Mouse (Mus musculus): ENCODE data around the gene Upk1a. TPM values are rescaled to one million over a fixed set of nuclear protein-coding genes. Genes with fewer than 3 reads are reported as not detected.

The Upk1a gene
- total and polyA plus RNA-seq, 3 experiments, result 0.54 to 1.6 TPM; not detected in 1

DNA sequence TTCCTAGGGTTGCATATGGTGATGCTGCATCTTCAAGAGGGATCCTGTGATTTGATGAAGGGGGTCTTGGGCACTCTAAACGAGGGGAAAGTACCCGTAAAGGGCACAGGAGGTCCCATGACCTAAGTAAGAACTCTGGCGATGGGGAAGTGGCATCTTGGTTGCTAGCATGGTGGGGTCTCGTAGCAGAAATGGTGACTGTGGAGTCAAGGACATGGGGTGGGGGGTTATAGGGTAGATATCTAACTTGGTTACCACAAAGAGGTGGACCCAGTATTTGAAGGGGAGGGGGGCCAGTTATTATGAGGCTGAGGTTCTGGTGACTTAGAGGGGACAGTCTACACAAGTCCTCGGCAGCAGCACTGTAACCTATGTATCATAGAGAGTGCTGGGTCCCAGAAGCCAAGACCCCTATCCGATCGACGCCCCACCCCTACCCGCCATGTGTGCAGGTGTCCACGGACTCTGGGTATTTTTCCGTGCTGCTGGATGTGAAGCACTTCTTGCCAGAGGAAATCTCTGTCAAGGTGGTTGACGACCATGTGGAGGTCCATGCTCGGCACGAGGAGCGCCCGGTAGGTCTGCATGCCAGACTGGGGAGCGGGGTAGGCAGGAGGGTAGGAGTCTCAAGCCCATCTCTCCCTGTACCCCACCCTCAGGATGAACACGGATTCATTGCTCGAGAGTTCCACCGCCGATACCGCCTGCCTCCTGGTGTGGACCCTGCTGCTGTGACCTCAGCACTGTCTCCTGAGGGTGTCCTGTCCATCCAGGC lies 58.6 kb downstream of the Upk1a start:
- TF ChIP-seq POLR2AphosphoS5 (IDR thresholded peaks at IDR 0.05; ENCODE audit: borderline replicate concordance, low read depth, low read length) (no peak), MAZ (IDR thresholded peaks at IDR 0.05; ENCODE audit: low read depth, low read length) (no peak), ZKSCAN1 (IDR thresholded peaks at IDR 0.05; ENCODE audit: low read depth, low read length) (no peak), CTCF (IDR thresholded peaks at IDR 0.05 in 2 of 3, conservative IDR thresholded peaks at IDR 0.05 in 1 of 3; ENCODE audit: control insufficient read depth in 1 of 3, insufficient read depth in 1 of 3, low read depth in 2 of 3, low read length in 3 of 3, poor library complexity in 1 of 3, severe bottlenecking in 1 of 3) (no peak), NRF1 (IDR thresholded peaks at IDR 0.05; ENCODE audit: insufficient read depth, low read depth, low read length, poor library complexity, severe bottlenecking) (no peak)
- Histone ChIP-seq H3K27me3 (ENCODE audit: control insufficient read depth in 1 of 2, insufficient read depth in 2 of 2, low read length in 2 of 2) (no peaks in the 10 kb centered on the region), H3K9ac (ENCODE audit: control insufficient read depth, low read depth, low read length, poor library complexity, severe bottlenecking) (peak overlapping the region; percentile 84), H3K4me3 (ENCODE audit: control insufficient read depth in 1 of 2, insufficient read depth in 1 of 2, low read depth in 2 of 2, low read length in 2 of 2) (peak overlapping the region in 1 of 2 experiments; percentile 64; a peak in 2 of 4 replicates), H3K9me3 (replicated peaks; ENCODE audit: insufficient read depth, low read length) (no peaks in the 10 kb centered on the region), H3K4me1 (ENCODE audit: control insufficient read depth in 1 of 2, insufficient read depth in 2 of 2, low read length in 2 of 2) (peaks cover 0 to 11% of the 10 kb centered on the region in 2 experiments; a peak in 2 of 4 replicates), H3K36me3 (ENCODE audit: control insufficient read depth in 1 of 2, insufficient read depth in 2 of 2, low read length in 2 of 2) (peaks cover 0 to 10% of the 10 kb centered on the region in 2 experiments; a peak in 2 of 4 replicates), H3K27ac (ENCODE audit: control insufficient read depth, low read depth, low read length) (no peak overlapping the region), H3K79me2 (ENCODE audit: control insufficient read depth, insufficient read depth, low read length, poor library complexity) (peaks cover 11% of the 10 kb centered on the region)
- DNase-seq (ENCODE audit: low read depth, low spot score), result no peak

Other genes with a start within 250 kb of the Upk1a start
Only the 30 nearest of the 32 such genes appear.
- 2.8 and 3.9 TPM in 2 replicates for gene Tyrobp, start 199.1 kb downstream of the Upk1a start, total RNA-seq (2012; rRNA removed)
- 10 to 100 TPM in 1 of 2 experiments, not detected in 1; 13.6 TPM for gene Tyrobp, start 199.1 kb downstream of the Upk1a start, polyA plus RNA-seq (2012; ENCODE audit: insufficient read depth in 1 of 2, insufficient read length in 2 of 2, low read depth in 1 of 2, low replicate concordance in 2 of 2, missing spikeins in 1 of 2)
- gene Hcst, start 193.0 kb downstream of the Upk1a start, total RNA-seq (2012; rRNA removed), result 7.1 and 15.5 TPM in 2 replicates
- gene Hcst, start 193.0 kb downstream of the Upk1a start, polyA plus RNA-seq (2012; ENCODE audit: insufficient read depth in 1 of 2, insufficient read length in 2 of 2, low read depth in 1 of 2, low replicate concordance in 2 of 2, missing spikeins in 1 of 2), result 10 to 100 TPM in 1 of 2 experiments, not detected in 1; 28.1 TPM
- gene Nfkbid, start 191.1 kb downstream of the Upk1a start, total RNA-seq (2012; rRNA removed), result 6.2 and 7.0 TPM in 2 replicates
- gene Nfkbid, start 191.1 kb downstream of the Upk1a start, polyA plus RNA-seq (2012; ENCODE audit: insufficient read depth in 1 of 2, insufficient read length in 2 of 2, low read depth in 1 of 2, low replicate concordance in 2 of 2, missing spikeins in 1 of 2), result 10 to 100 TPM in 1 of 2 experiments, not detected in 1; 16.7 TPM
- gene Aplp1, start 167.3 kb downstream of the Upk1a start, total RNA-seq (2012; rRNA removed), result 1.5 and 1.9 TPM in 2 replicates
- gene Aplp1, start 167.3 kb downstream of the Upk1a start, polyA plus RNA-seq (2012; ENCODE audit: insufficient read depth in 1 of 2, insufficient read length in 2 of 2, low read depth in 1 of 2, low replicate concordance in 2 of 2, missing spikeins in 1 of 2), result 1 to 10 TPM in 1 of 2 experiments, not detected in 1; 7.1 TPM
- gene Kirrel2, start 155.2 kb downstream of the Upk1a start, total RNA-seq (2012; rRNA removed), result not detected in 2 replicates
- gene Kirrel2, start 155.2 kb downstream of the Upk1a start, polyA plus RNA-seq (2012; ENCODE audit: insufficient read depth in 1 of 2, insufficient read length in 2 of 2, low read depth in 1 of 2, low replicate concordance in 2 of 2, missing spikeins in 1 of 2), result not detected
- 1.3 and 2.3 TPM in 2 replicates for gene Nphs1, start 154.5 kb downstream of the Upk1a start, total RNA-seq (2012; rRNA removed)
- gene Nphs1, start 154.5 kb downstream of the Upk1a start, polyA plus RNA-seq (2012; ENCODE audit: insufficient read depth in 1 of 2, insufficient read length in 2 of 2, low read depth in 1 of 2, low replicate concordance in 2 of 2, missing spikeins in 1 of 2), result 1 to 10 TPM in 1 of 2 experiments, not detected in 1; 1.2 TPM
- not detected in 2 replicates for gene Prodh2, start 119.2 kb downstream of the Upk1a start, total RNA-seq (2012; rRNA removed)
- gene Prodh2, start 119.2 kb downstream of the Upk1a start, polyA plus RNA-seq (2012; ENCODE audit: insufficient read depth in 1 of 2, insufficient read length in 2 of 2, low read depth in 1 of 2, low replicate concordance in 2 of 2, missing spikeins in 1 of 2), result not detected
- gene Arhgap33, start 77.8 kb downstream of the Upk1a start, total RNA-seq (2012; rRNA removed), result 1.8 and 2.4 TPM in 2 replicates
- gene Arhgap33, start 77.8 kb downstream of the Upk1a start, polyA plus RNA-seq (2012; ENCODE audit: insufficient read depth in 1 of 2, insufficient read length in 2 of 2, low read depth in 1 of 2, low replicate concordance in 2 of 2, missing spikeins in 1 of 2), result 10 to 100 TPM in 1 of 2 experiments, not detected in 1; 22.3 TPM
- gene Hspb6, start 60.7 kb downstream of the Upk1a start, total RNA-seq (2012; rRNA removed), result 1.2 and 1.5 TPM in 2 replicates
- gene Hspb6, start 60.7 kb downstream of the Upk1a start, polyA plus RNA-seq (2012; ENCODE audit: insufficient read depth in 1 of 2, insufficient read length in 2 of 2, low read depth in 1 of 2, low replicate concordance in 2 of 2, missing spikeins in 1 of 2), result 10 to 100 TPM in 1 of 2 experiments, not detected in 1; 12.4 TPM
- gene Proser3, start 60.5 kb downstream of the Upk1a start, total RNA-seq (2012; rRNA removed), result 2.3 and 2.4 TPM in 2 replicates
- 1 to 10 TPM in 1 of 2 experiments, not detected in 1; 8.9 TPM for gene Proser3, start 60.5 kb downstream of the Upk1a start, polyA plus RNA-seq (2012; ENCODE audit: insufficient read depth in 1 of 2, insufficient read length in 2 of 2, low read depth in 1 of 2, low replicate concordance in 2 of 2, missing spikeins in 1 of 2)
- gene Lin37, start 53.0 kb downstream of the Upk1a start, total RNA-seq (2012; rRNA removed), result 10.9 and 12.0 TPM in 2 replicates
- gene Lin37, start 53.0 kb downstream of the Upk1a start, polyA plus RNA-seq (2012; ENCODE audit: insufficient read depth in 1 of 2, insufficient read length in 2 of 2, low read depth in 1 of 2, low replicate concordance in 2 of 2, missing spikeins in 1 of 2), result 10 to 100 TPM in 1 of 2 experiments, not detected in 1; 49.8 TPM
- gene U2af1l4, start 49.5 kb downstream of the Upk1a start, total RNA-seq (2012; rRNA removed), result 67.2 and 74.2 TPM in 2 replicates
- gene U2af1l4, start 49.5 kb downstream of the Upk1a start, polyA plus RNA-seq (2012; ENCODE audit: insufficient read depth in 1 of 2, insufficient read length in 2 of 2, low read depth in 1 of 2, low replicate concordance in 2 of 2, missing spikeins in 1 of 2), result 10 to 100 TPM in 1 of 2 experiments, not detected in 1; 72.5 TPM
- 1.4 and 1.9 TPM in 2 replicates for gene Gm49396, start 49.5 kb downstream of the Upk1a start, total RNA-seq (2012; rRNA removed)
- 1 to 10 TPM in 1 of 2 experiments, not detected in 1; 4.2 TPM for gene Gm49396, start 49.5 kb downstream of the Upk1a start, polyA plus RNA-seq (2012; ENCODE audit: insufficient read depth in 1 of 2, insufficient read length in 2 of 2, low read depth in 1 of 2, low replicate concordance in 2 of 2, missing spikeins in 1 of 2)
- 43.0 and 60.8 TPM in 2 replicates for gene Psenen, start 49.2 kb downstream of the Upk1a start, total RNA-seq (2012; rRNA removed)
- gene Psenen, start 49.2 kb downstream of the Upk1a start, polyA plus RNA-seq (2012; ENCODE audit: insufficient read depth in 1 of 2, insufficient read length in 2 of 2, low read depth in 1 of 2, low replicate concordance in 2 of 2, missing spikeins in 1 of 2), result 100 to 1,000 TPM in 1 of 2 experiments, not detected in 1; 157 TPM
- 1.3 and 1.7 TPM in 2 replicates for gene Igflr1, start 47.4 kb downstream of the Upk1a start, total RNA-seq (2012; rRNA removed)
- gene Igflr1, start 47.4 kb downstream of the Upk1a start, polyA plus RNA-seq (2012; ENCODE audit: insufficient read depth in 1 of 2, insufficient read length in 2 of 2, low read depth in 1 of 2, low replicate concordance in 2 of 2, missing spikeins in 1 of 2), result 1 to 10 TPM in 1 of 2 experiments, not detected in 1; 3.1 TPM
- gene Kmt2b, start 24.1 kb downstream of the Upk1a start, total RNA-seq (2012; rRNA removed), result 13.2 and 15.6 TPM in 2 replicates
- 10 to 100 TPM in 1 of 2 experiments, not detected in 1; 48.2 TPM for gene Kmt2b, start 24.1 kb downstream of the Upk1a start, polyA plus RNA-seq (2012; ENCODE audit: insufficient read depth in 1 of 2, insufficient read length in 2 of 2, low read depth in 1 of 2, low replicate concordance in 2 of 2, missing spikeins in 1 of 2)
- 20.1 and 25.9 TPM in 2 replicates for gene Zbtb32, start 13.9 kb downstream of the Upk1a start, total RNA-seq (2012; rRNA removed)
- gene Zbtb32, start 13.9 kb downstream of the Upk1a start, polyA plus RNA-seq (2012; ENCODE audit: insufficient read depth in 1 of 2, insufficient read length in 2 of 2, low read depth in 1 of 2, low replicate concordance in 2 of 2, missing spikeins in 1 of 2), result 10 to 100 TPM in 1 of 2 experiments, not detected in 1; 32.8 TPM
- 566 and 611 TPM in 2 replicates for gene Cox6b1, start 13.3 kb upstream of the Upk1a start, total RNA-seq (2012; rRNA removed)
- gene Cox6b1, start 13.3 kb upstream of the Upk1a start, polyA plus RNA-seq (2012; ENCODE audit: insufficient read depth in 1 of 2, insufficient read length in 2 of 2, low read depth in 1 of 2, low replicate concordance in 2 of 2, missing spikeins in 1 of 2), result 100 to 1,000 TPM in 1 of 2 experiments, not detected in 1; 799 TPM
- 0.15 TPM in 1 of 2 replicates, not detected in the other for gene Etv2, start 23.0 kb upstream of the Upk1a start, total RNA-seq (2012; rRNA removed)
- gene Etv2, start 23.0 kb upstream of the Upk1a start, polyA plus RNA-seq (2012; ENCODE audit: insufficient read depth in 1 of 2, insufficient read length in 2 of 2, low read depth in 1 of 2, low replicate concordance in 2 of 2, missing spikeins in 1 of 2), result not detected
- 103 and 124 TPM in 2 replicates for gene Rbm42, start 37.5 kb upstream of the Upk1a start, total RNA-seq (2012; rRNA removed)
- gene Rbm42, start 37.5 kb upstream of the Upk1a start, polyA plus RNA-seq (2012; ENCODE audit: insufficient read depth in 1 of 2, insufficient read length in 2 of 2, low read depth in 1 of 2, low replicate concordance in 2 of 2, missing spikeins in 1 of 2), result 100 to 1,000 TPM in 1 of 2 experiments, not detected in 1; 129 TPM
- gene Haus5, start 52.1 kb upstream of the Upk1a start, total RNA-seq (2012; rRNA removed), result 34.3 and 35.0 TPM in 2 replicates
- 10 to 100 TPM in 1 of 2 experiments, not detected in 1; 55.9 TPM for gene Haus5, start 52.1 kb upstream of the Upk1a start, polyA plus RNA-seq (2012; ENCODE audit: insufficient read depth in 1 of 2, insufficient read length in 2 of 2, low read depth in 1 of 2, low replicate concordance in 2 of 2, missing spikeins in 1 of 2)
- not detected in 2 replicates for gene Pmis2, start 58.8 kb upstream of the Upk1a start, total RNA-seq (2012; rRNA removed)
- not detected for gene Pmis2, start 58.8 kb upstream of the Upk1a start, polyA plus RNA-seq (2012; ENCODE audit: insufficient read depth in 1 of 2, insufficient read length in 2 of 2, low read depth in 1 of 2, low replicate concordance in 2 of 2, missing spikeins in 1 of 2)
- gene 2200002J24Rik, start 86.1 kb upstream of the Upk1a start, total RNA-seq (2012; rRNA removed), result 0.52 TPM in 1 of 2 replicates, not detected in the other
- 1 to 10 TPM in 1 of 2 experiments, not detected in 1; 1.2 TPM for gene 2200002J24Rik, start 86.1 kb upstream of the Upk1a start, polyA plus RNA-seq (2012; ENCODE audit: insufficient read depth in 1 of 2, insufficient read length in 2 of 2, low read depth in 1 of 2, low replicate concordance in 2 of 2, missing spikeins in 1 of 2)
- gene Atp4a, start 99.4 kb upstream of the Upk1a start, total RNA-seq (2012; rRNA removed), result 2.7 and 3.0 TPM in 2 replicates
- gene Atp4a, start 99.4 kb upstream of the Upk1a start, polyA plus RNA-seq (2012; ENCODE audit: insufficient read depth in 1 of 2, insufficient read length in 2 of 2, low read depth in 1 of 2, low replicate concordance in 2 of 2, missing spikeins in 1 of 2), result 1 to 10 TPM in 1 of 2 experiments, not detected in 1; 1.5 TPM
- gene Tmem147, start 116.7 kb upstream of the Upk1a start, total RNA-seq (2012; rRNA removed), result 218 and 266 TPM in 2 replicates
- gene Tmem147, start 116.7 kb upstream of the Upk1a start, polyA plus RNA-seq (2012; ENCODE audit: insufficient read depth in 1 of 2, insufficient read length in 2 of 2, low read depth in 1 of 2, low replicate concordance in 2 of 2, missing spikeins in 1 of 2), result 100 to 1,000 TPM; 307 to 324 TPM
- not detected in 2 replicates for gene Gapdhs, start 130.8 kb upstream of the Upk1a start, total RNA-seq (2012; rRNA removed)
- under 1 TPM in 1 of 2 experiments, not detected in 1; 0.49 TPM for gene Gapdhs, start 130.8 kb upstream of the Upk1a start, polyA plus RNA-seq (2012; ENCODE audit: insufficient read depth in 1 of 2, insufficient read length in 2 of 2, low read depth in 1 of 2, low replicate concordance in 2 of 2, missing spikeins in 1 of 2)
- gene Sbsn, start 138.6 kb upstream of the Upk1a start, total RNA-seq (2012; rRNA removed), result 1.2 TPM in 1 of 2 replicates, not detected in the other
- under 1 TPM in 1 of 2 experiments, not detected in 1; 0.17 TPM for gene Sbsn, start 138.6 kb upstream of the Upk1a start, polyA plus RNA-seq (2012; ENCODE audit: insufficient read depth in 1 of 2, insufficient read length in 2 of 2, low read depth in 1 of 2, low replicate concordance in 2 of 2, missing spikeins in 1 of 2)
- gene Dmkn, start 150.9 kb upstream of the Upk1a start, total RNA-seq (2012; rRNA removed), result not detected in 2 replicates
- gene Dmkn, start 150.9 kb upstream of the Upk1a start, polyA plus RNA-seq (2012; ENCODE audit: insufficient read depth in 1 of 2, insufficient read length in 2 of 2, low read depth in 1 of 2, low replicate concordance in 2 of 2, missing spikeins in 1 of 2), result not detected
- not detected in 2 replicates for gene Krtdap, start 175.0 kb upstream of the Upk1a start, total RNA-seq (2012; rRNA removed)
- not detected for gene Krtdap, start 175.0 kb upstream of the Upk1a start, polyA plus RNA-seq (2012; ENCODE audit: insufficient read depth in 1 of 2, insufficient read length in 2 of 2, low read depth in 1 of 2, low replicate concordance in 2 of 2, missing spikeins in 1 of 2)
- not detected in 2 replicates for gene Ffar2, start 210.9 kb upstream of the Upk1a start, total RNA-seq (2012; rRNA removed)
- gene Ffar2, start 210.9 kb upstream of the Upk1a start, polyA plus RNA-seq (2012; ENCODE audit: insufficient read depth in 1 of 2, insufficient read length in 2 of 2, low read depth in 1 of 2, low replicate concordance in 2 of 2, missing spikeins in 1 of 2), result under 1 TPM in 1 of 2 experiments, not detected in 1; 0.04 TPM

Data from MEL (cell line).